Mouse (Mus musculus) WW6 (cell line): ENCODE results near the gene Osbpl10.

Experiments
- DNase-seq: peaks from one replicate; pipeline ENCODE4 v3.0.0-alpha.2; 2013; ENCODE audit warnings: low read depth, low spot score

Osbpl10 gene

GRCm38 (mm10) chr9:115215830-115216701, 237.7 kb downstream of the Osbpl10 start:
- peak; percentile 67 for DNase-seq

- no peak for DNase-seq
Observed at GRCm38 (mm10) chr9:115217984-115218383, 239.6 kb downstream of the Osbpl10 start.

GRCm38 (mm10) chr9:115220466-115220865, 242.1 kb downstream of the Osbpl10 start:
- DNase-seq, result no peak

- DNase-seq, result no peak
Observed at GRCm38 (mm10) chr9:115221265-115221664, 242.9 kb downstream of the Osbpl10 start.

GRCm38 (mm10) chr9:115224744-115225354, 246.5 kb downstream of the Osbpl10 start:
- DNase-seq, result no peak

- no peak for DNase-seq
Observed at GRCm38 (mm10) chr9:115229145-115229544, 250.8 kb downstream of the Osbpl10 start.

- no peak for DNase-seq
Observed at GRCm38 (mm10) chr9:115229676-115230075, 251.3 kb downstream of the Osbpl10 start.

- no peak for DNase-seq
Observed at GRCm38 (mm10) chr9:115230141-115230540, 251.8 kb downstream of the Osbpl10 start.

- no peak for DNase-seq
Observed at GRCm38 (mm10) chr9:115231476-115231875, 253.1 kb downstream of the Osbpl10 start.

- DNase-seq, result no peak
Observed at GRCm38 (mm10) chr9:115233721-115234120, 255.4 kb downstream of the Osbpl10 start.

- DNase-seq, result no peak
Observed at GRCm38 (mm10) chr9:115234561-115234960, 256.2 kb downstream of the Osbpl10 start.

GRCm38 (mm10) chr9:115236352-115236841, 258.0 kb downstream of the Osbpl10 start:
- no peak for DNase-seq

- DNase-seq, result no peak
Observed at GRCm38 (mm10) chr9:115237943-115238342, 259.6 kb downstream of the Osbpl10 start.

GRCm38 (mm10) chr9:115239861-115240260, 261.5 kb downstream of the Osbpl10 start:
- DNase-seq, result no peak

- no peak for DNase-seq
Observed at GRCm38 (mm10) chr9:115243630-115244029, 265.3 kb downstream of the Osbpl10 start.

GRCm38 (mm10) chr9:115245092-115245491, 266.7 kb downstream of the Osbpl10 start:
- no peak for DNase-seq

GRCm38 (mm10) chr9:115249145-115249544, 270.8 kb downstream of the Osbpl10 start:
- no peak for DNase-seq

- DNase-seq, result no peak
Observed at GRCm38 (mm10) chr9:115257733-115258286, 279.4 kb downstream of the Osbpl10 start.

GRCm38 (mm10) chr9:115259866-115260265, 281.5 kb downstream of the Osbpl10 start:
- no peak for DNase-seq

- DNase-seq, result no peak
Observed at GRCm38 (mm10) chr9:115260464-115260863, 282.1 kb downstream of the Osbpl10 start.

- DNase-seq, result no peak
Observed at GRCm38 (mm10) chr9:115261456-115261855, 283.1 kb downstream of the Osbpl10 start.

- no peak for DNase-seq
Observed at GRCm38 (mm10) chr9:115261896-115262295, 283.5 kb downstream of the Osbpl10 start.
